Mouse (Mus musculus): ENCODE results near the gene Tnfrsf13c.

Tnfrsf13c gene

GRCm38 (mm10) chr15:82230098-82230611 is 6.0 kb upstream of the Tnfrsf13c start:
- no peak for DNase-seq (ENCODE audit: extremely low spot score)

- no peak for DNase-seq (ENCODE audit: extremely low spot score)
Observed at GRCm38 (mm10) chr15:82229542-82230045, 5.4 kb upstream of the Tnfrsf13c start.

GRCm38 (mm10) chr15:82225769-82226168 is 1.6 kb upstream of the Tnfrsf13c start:
- no peak for DNase-seq (ENCODE audit: extremely low spot score)

- DNase-seq (ENCODE audit: extremely low spot score) = no peak
Observed at GRCm38 (mm10) chr15:82224602-82225215, 540 bp upstream of the Tnfrsf13c start.

- no peak for DNase-seq (ENCODE audit: extremely low spot score)
Observed at GRCm38 (mm10) chr15:82223251-82223650, 918 bp downstream of the Tnfrsf13c start.

- DNase-seq (ENCODE audit: extremely low spot score) = no peak
Observed at GRCm38 (mm10) chr15:82221104-82221860, 2.9 kb downstream of the Tnfrsf13c start.

- no peak for DNase-seq (ENCODE audit: extremely low spot score)
Observed at GRCm38 (mm10) chr15:82220003-82220675, 4.0 kb downstream of the Tnfrsf13c start.

- no peak for DNase-seq (ENCODE audit: extremely low spot score)
Observed at GRCm38 (mm10) chr15:82218778-82219666, 5.1 kb downstream of the Tnfrsf13c start.

- no peak for DNase-seq (ENCODE audit: extremely low spot score)
Observed at GRCm38 (mm10) chr15:82217980-82218379, 6.2 kb downstream of the Tnfrsf13c start.

- no peak for DNase-seq (ENCODE audit: extremely low spot score)
Observed at GRCm38 (mm10) chr15:82217039-82217438, 7.1 kb downstream of the Tnfrsf13c start.

- no peak for DNase-seq (ENCODE audit: extremely low spot score)
Observed at GRCm38 (mm10) chr15:82216142-82216827, 7.9 kb downstream of the Tnfrsf13c start.

GRCm38 (mm10) chr15:82215332-82216046 is 8.7 kb downstream of the Tnfrsf13c start:
- DNase-seq (ENCODE audit: extremely low spot score) = no peak

GRCm38 (mm10) chr15:82213222-82213621 is 10.9 kb downstream of the Tnfrsf13c start:
- DNase-seq (ENCODE audit: extremely low spot score) = no peak

- no peak for DNase-seq (ENCODE audit: extremely low spot score)
Observed at GRCm38 (mm10) chr15:82212752-82213063, 11.5 kb downstream of the Tnfrsf13c start, which contains the start of gene Shisa8. Shisa8 (minus strand) TSS chr15:82212815.

- DNase-seq (ENCODE audit: extremely low spot score) = peak; percentile 50
Observed at GRCm38 (mm10) chr15:82211911-82212751, 12.0 kb downstream of the Tnfrsf13c start.

- no peak for DNase-seq (ENCODE audit: extremely low spot score)
Observed at GRCm38 (mm10) chr15:82211281-82211680, 12.9 kb downstream of the Tnfrsf13c start.

GRCm38 (mm10) chr15:82210801-82211200 is 13.4 kb downstream of the Tnfrsf13c start:
- DNase-seq (ENCODE audit: extremely low spot score) = no peak

GRCm38 (mm10) chr15:82209295-82210050 is 14.7 kb downstream of the Tnfrsf13c start:
- DNase-seq (ENCODE audit: extremely low spot score) = no peak
